Mouse (Mus musculus): Measurements from ENCODE around the gene Zcchc17. TPM values are rescaled to one million over a fixed set of nuclear protein-coding genes. Genes with fewer than 3 reads are reported as not detected.
A peak's percentile ranks its signal among the peaks of the same experiment; 100 is the strongest.

Zcchc17 gene
- polyA plus RNA-seq, 1 experiment = 3.2 TPM

DNA sequence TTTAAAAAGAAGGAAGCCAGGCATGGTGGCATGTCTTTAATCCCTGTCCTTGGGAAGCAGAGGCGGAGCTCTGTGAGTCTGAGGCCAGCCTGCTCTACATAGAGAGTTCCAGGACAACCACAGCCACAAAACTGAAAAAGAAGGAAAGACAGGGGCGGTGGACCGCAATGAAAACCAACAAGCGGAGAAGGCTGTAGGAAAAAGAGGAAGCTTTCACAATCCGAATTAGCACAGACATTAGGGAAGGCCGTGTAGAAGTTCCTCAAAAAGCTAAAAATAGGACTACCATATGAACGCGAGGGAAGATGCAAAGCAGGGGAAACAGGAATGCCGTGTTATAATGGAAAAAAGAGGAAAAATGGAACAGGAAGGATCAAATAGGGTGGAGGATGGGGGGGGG lies 75.9 kb downstream of the Zcchc17 start:
- Histone ChIP-seq H3K27me3 (ENCODE audit: control insufficient read depth) (peaks cover 84% of the 10 kb centered on the region), H3K4me3 (replicated peaks) (no peak overlapping the region)
- TF ChIP-seq GATA1 (IDR thresholded peaks at IDR 0.05; ENCODE audit: low read length) (no peak), TAL1 (IDR thresholded peaks at IDR 0.05; ENCODE audit: low read length) (no peak)

DNA sequence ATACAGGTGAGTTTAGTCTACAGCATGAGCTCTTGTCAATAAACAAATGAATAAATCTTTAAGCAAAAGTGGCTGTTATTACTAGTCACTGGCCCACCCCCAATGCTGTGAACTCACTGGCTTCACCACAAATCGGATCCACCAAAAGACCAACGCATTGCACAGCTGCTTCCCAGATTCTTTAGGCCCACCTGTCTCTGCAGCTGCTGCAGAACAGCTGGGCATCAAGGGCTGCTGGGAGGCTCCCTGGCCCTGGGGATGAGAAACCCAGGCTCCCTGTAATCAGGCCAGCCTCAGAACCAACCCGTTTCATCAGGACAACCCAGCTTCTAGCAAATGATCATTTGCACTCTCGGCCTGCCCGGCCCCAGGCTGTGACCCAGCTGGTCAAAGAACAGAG lies 76.9 kb downstream of the Zcchc17 start:
- no peaks in the 10 kb centered on the region for H3K36me3 ChIP-seq (ENCODE audit: control insufficient read depth)
- no peaks in the 10 kb centered on the region for H3K4me1 ChIP-seq (ENCODE audit: control insufficient read depth)
- H3K4me3 ChIP-seq (replicated peaks) = no peak overlapping the region
- H3K27me3 ChIP-seq (ENCODE audit: control insufficient read depth) = peaks cover 87% of the 10 kb centered on the region
- TF ChIP-seq GATA1 (IDR thresholded peaks at IDR 0.05; ENCODE audit: low read length) (no peak), TAL1 (IDR thresholded peaks at IDR 0.05; ENCODE audit: low read length) (no peak)
- no peaks in the 10 kb centered on the region for H3K9me3 ChIP-seq (ENCODE audit: control insufficient read depth, low read length)

More for the DNA sequence above, 75.9 kb downstream of the Zcchc17 start:
- Histone ChIP-seq H3K36me3 (ENCODE audit: control insufficient read depth) (no peaks in the 10 kb centered on the region), H3K4me1 (ENCODE audit: control insufficient read depth) (no peaks in the 10 kb centered on the region), H3K9me3 (ENCODE audit: control insufficient read depth, low read length) (no peaks in the 10 kb centered on the region)

DNA sequence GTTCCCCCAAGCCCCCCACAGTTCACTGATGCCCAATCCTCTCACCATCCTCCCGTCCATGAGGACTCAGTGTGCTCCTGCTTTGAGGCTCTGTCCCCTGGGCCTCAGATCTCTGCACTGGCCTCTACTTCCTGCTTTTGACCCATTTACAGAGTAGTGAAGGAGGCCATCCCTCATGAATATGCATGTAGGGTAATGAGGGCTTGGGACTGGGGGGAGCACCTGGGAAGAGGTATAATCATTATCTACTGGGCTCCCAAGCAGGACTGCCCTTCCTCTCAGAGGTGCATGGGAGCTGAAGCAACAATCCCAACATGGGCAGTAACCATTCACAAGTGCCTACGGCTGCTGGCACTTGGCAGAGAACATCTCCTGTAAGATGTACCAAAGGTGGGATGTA lies 80.6 kb downstream of the Zcchc17 start, which contains the start of gene Serinc2:
Serinc2 (minus strand) TSS at position 101 of the 400 bp plus-strand sequence.
- Histone ChIP-seq H3K27me3 (ENCODE audit: control insufficient read depth) (peaks cover 93% of the 10 kb centered on the region), H3K4me1 (ENCODE audit: control insufficient read depth) (peaks cover 8% of the 10 kb centered on the region), H3K4me3 (replicated peaks) (no peak within 1 kb of the TSS), H3K9me3 (ENCODE audit: control insufficient read depth, low read length) (peaks cover 2% of the 10 kb centered on the region; the same call in 1 of the 2 replicates), H3K36me3 (ENCODE audit: control insufficient read depth) (no peaks in the 10 kb centered on the region)
- TF ChIP-seq GATA1 (IDR thresholded peaks at IDR 0.05; ENCODE audit: low read length) (no peak), TAL1 (IDR thresholded peaks at IDR 0.05; ENCODE audit: low read length) (no peak)

DNA sequence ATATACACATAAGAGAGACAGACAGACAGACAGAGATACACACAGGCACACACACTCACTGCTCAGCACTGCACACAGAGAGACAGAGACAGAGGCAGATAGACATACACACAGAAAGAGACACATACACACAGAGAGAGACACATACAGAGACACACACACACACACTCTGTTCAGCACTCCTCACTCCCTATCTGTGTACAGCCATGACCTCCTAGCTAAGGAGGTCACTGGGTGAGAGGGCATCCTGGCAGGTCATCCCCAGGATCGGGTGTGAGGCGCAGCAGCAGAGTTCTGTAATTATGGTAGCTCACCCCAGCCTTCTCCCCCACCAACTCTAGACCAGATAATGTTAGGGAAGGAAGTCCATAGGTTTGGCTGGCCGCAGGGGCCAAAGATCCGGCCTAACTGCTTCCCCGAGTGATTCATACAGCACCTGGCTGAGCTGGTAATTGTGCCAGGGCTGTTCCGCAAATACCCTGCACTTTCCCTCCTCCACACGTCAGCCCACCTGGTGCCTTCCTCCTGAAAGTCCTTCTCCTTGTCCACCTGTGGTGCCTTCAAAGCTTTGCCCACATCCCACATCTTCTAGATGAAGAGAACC lies 83.1 kb downstream of the Zcchc17 start:
- Histone ChIP-seq H3K9me3 (ENCODE audit: control insufficient read depth, low read length) (peaks cover 2% of the 10 kb centered on the region; the same call in 1 of the 2 replicates), H3K27me3 (ENCODE audit: control insufficient read depth) (peaks cover 95% of the 10 kb centered on the region), H3K4me3 (replicated peaks) (no peak overlapping the region), H3K4me1 (ENCODE audit: control insufficient read depth) (peaks cover 8% of the 10 kb centered on the region), H3K36me3 (ENCODE audit: control insufficient read depth) (no peaks in the 10 kb centered on the region)
- TF ChIP-seq TAL1 (IDR thresholded peaks at IDR 0.05; ENCODE audit: low read length) = no peak
- TF ChIP-seq GATA1 (IDR thresholded peaks at IDR 0.05; ENCODE audit: low read length) = no peak

DNA sequence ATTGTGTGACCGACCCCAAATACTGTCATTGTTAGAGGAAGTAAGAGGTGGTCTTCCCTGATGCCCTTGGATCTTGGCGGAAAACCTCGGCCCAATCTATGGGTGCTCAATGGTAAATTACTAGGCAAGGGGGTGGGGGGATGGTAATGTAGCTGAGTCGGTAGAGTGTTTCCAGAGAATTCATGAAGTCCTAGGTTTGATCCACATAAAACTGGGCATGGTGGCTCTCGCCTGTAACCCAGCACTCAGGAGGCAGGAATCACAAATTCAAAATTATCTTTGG lies 84.0 kb downstream of the Zcchc17 start:
- Histone ChIP-seq H3K27me3 (ENCODE audit: control insufficient read depth) (peaks cover 96% of the 10 kb centered on the region), H3K9me3 (ENCODE audit: control insufficient read depth, low read length) (peaks cover 2% of the 10 kb centered on the region; the same call in 1 of the 2 replicates), H3K4me3 (replicated peaks) (no peak overlapping the region), H3K4me1 (ENCODE audit: control insufficient read depth) (peaks cover 10% of the 10 kb centered on the region), H3K36me3 (ENCODE audit: control insufficient read depth) (no peaks in the 10 kb centered on the region)
- TF ChIP-seq GATA1 (IDR thresholded peaks at IDR 0.05; ENCODE audit: low read length) = no peak
- TF ChIP-seq TAL1 (IDR thresholded peaks at IDR 0.05; ENCODE audit: low read length) = no peak

DNA sequence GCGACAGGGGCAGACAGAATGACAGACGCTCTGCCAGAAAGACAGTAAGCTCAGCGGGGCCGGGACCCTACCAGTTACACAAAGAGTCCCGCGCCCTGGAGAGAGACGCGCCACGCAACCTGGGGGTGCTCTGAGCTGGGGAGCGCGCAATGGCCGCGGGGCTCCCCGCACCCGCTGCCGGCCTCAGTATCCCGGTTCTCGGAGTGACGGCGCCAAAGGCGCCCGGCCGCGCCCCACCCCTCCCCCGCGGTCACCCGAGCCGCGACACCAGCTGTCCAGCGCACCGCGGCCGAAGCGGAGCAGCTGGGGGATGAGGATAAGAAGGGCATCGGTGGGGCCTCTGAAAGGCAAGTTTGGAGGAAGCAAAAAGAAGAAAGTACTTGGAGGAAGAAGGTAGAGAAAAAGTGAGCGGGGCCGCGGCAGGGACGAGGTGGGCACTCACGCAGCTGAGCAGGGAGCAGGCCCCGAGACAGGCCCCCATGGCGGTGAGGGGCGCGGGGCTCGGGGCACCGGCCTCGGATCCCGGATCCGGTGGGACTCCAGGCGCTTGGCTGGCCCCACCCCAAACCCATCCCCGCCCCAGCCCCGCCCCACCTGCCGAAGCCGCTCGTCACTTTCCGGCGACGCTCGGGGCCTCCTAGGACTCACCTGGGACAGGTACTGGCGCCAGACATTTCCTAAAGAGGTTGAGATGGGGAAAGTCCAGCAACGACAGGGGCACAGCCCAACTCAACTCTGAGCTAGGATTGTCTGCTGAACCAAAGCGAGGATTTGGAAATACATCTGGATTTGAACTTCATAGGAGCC lies 84.5 kb downstream of the Zcchc17 start:
- Histone ChIP-seq H3K4me3 (replicated peaks) (peak overlapping the region; percentile 26), H3K27me3 (ENCODE audit: control insufficient read depth) (peaks cover 95% of the 10 kb centered on the region), H3K4me1 (ENCODE audit: control insufficient read depth) (peaks cover 16% of the 10 kb centered on the region), H3K9me3 (ENCODE audit: control insufficient read depth, low read length) (peaks cover 2% of the 10 kb centered on the region; the same call in 1 of the 2 replicates), H3K36me3 (ENCODE audit: control insufficient read depth) (no peaks in the 10 kb centered on the region)
- TF ChIP-seq GATA1 (IDR thresholded peaks at IDR 0.05; ENCODE audit: low read length) (no peak), TAL1 (IDR thresholded peaks at IDR 0.05; ENCODE audit: low read length) (no peak)

DNA sequence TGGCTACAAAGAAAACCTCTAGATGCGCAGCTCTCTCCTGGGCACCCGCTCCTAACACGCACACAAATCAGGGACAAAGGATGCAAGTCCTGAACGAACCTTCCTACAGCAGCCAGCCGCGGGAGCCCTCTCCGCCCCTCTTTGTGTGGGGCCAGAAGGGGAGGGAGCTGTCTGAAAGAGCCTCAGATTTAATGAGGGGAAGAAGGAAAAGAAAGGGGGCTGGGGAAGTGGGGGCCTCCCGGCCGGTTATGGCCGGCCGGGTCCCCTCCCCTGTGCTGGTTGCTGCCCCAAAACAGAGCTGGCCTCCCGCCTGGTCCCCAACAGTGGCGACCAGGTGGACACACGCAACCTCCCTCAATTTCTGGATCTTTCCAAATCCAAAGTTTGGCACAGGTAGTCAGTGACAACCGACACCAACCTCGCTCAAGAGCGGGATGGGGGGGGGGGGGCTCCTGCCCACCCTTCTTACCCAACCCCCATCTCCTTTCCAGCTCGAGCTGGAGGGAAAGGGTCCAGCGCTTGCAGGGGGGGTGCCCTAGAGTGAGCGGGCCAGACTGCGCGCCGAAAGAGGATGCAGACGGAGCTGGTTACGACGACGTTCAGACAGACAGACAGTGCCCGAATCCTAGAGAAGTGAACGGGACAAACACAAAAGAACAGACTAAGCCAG lies 85.3 kb downstream of the Zcchc17 start:
- Histone ChIP-seq H3K36me3 (ENCODE audit: control insufficient read depth) (no peaks in the 10 kb centered on the region), H3K4me1 (ENCODE audit: control insufficient read depth) (peaks cover 20% of the 10 kb centered on the region), H3K4me3 (replicated peaks) (peak overlapping the region; percentile 26), H3K9me3 (ENCODE audit: control insufficient read depth, low read length) (peaks cover 2% of the 10 kb centered on the region; the same call in 1 of the 2 replicates), H3K27me3 (ENCODE audit: control insufficient read depth) (peaks cover 96% of the 10 kb centered on the region)
- TF ChIP-seq GATA1 (IDR thresholded peaks at IDR 0.05; ENCODE audit: low read length) = no peak
- TF ChIP-seq TAL1 (IDR thresholded peaks at IDR 0.05; ENCODE audit: low read length) = no peak

DNA sequence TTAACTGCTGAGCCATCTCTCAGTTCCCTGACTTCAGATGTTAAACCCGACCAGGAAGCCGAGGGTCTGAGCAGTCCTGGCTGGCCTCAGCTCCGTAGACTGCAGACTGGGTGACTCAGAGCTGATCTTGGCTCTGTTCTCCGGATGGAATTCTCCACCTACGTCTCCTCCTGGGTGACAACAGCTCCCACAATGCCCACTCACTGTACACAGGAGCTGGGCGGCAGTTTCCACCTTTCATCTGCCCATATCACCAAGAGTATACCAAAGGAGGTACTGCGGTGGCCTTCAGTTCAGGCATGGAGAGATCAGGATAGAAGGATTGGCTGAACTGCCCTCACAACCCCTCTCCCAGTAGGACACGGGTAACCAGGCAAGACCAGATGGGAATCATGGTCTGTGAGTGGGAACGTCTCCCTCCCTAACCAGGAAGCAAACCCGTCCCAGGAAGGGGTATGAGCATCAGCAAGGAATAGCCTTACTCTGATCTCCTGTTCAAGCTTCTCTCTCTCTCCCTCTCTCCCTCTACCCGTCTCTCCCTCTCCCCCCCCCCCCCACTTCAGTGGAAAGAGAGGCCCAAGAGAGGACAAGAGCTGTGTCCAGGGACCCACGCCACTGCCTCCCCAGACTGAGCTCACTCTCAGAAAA lies 85.9 kb downstream of the Zcchc17 start:
- H3K36me3 ChIP-seq (ENCODE audit: control insufficient read depth) = no peaks in the 10 kb centered on the region
- peaks cover 95% of the 10 kb centered on the region for H3K27me3 ChIP-seq (ENCODE audit: control insufficient read depth)
- H3K9me3 ChIP-seq (ENCODE audit: control insufficient read depth, low read length) = peaks cover 2% of the 10 kb centered on the region; the same call in 1 of the 2 replicates
- H3K4me3 ChIP-seq (replicated peaks) = no peak overlapping the region
- peaks cover 22% of the 10 kb centered on the region for H3K4me1 ChIP-seq (ENCODE audit: control insufficient read depth)
- no peak for TF ChIP-seq TAL1 (IDR thresholded peaks at IDR 0.05; ENCODE audit: low read length)
- TF ChIP-seq GATA1 (IDR thresholded peaks at IDR 0.05; ENCODE audit: low read length) = no peak
